Mouse (Mus musculus) erythroid progenitor cell, adult 5-6 weeks (primary cell): Measurements from ENCODE around the gene Relch. TPM values are rescaled to one million over a fixed set of nuclear protein-coding genes. Genes with fewer than 3 reads are reported as not detected.
"Not testable (repeated sequence)": the region's sequence is repeated elsewhere in the genome, so short reads cannot be mapped to it uniquely, and the experiment has no call there.

Experiments
- ATAC-seq: replicated peaks from 2 replicates; pipeline ENCODE4 v1.8.0; 2016; ENCODE audit warnings: moderate number of reproducible peaks, mild to moderate bottlenecking, moderate TSS enrichment, inconsistent platforms; ENCODE audit not compliant: poor library complexity, low FRiP score, severe bottlenecking
- total RNA-seq, 2 experiments: library from RNA; stranded (forward) in 1 of 2; stranded (reverse) in 1 of 2; fragments of 150-400 nt in 1 of 2; fragments of 186-747, 209-891 nt in 1 of 2; gene quantifications; 2 replicates each; pipeline versions ENCODE4 v1.2.3 to v1.2.4; 2015 to 2017; ENCODE audit warnings: low replicate concordance in 2 of 2

Gene Relch
- total RNA-seq (2015; ENCODE audit: low replicate concordance) (69.2 and 70.4 TPM in 2 replicates), total RNA-seq (2017; ENCODE audit: low replicate concordance) (36.8 and 73.9 TPM in 2 replicates)

DNA sequence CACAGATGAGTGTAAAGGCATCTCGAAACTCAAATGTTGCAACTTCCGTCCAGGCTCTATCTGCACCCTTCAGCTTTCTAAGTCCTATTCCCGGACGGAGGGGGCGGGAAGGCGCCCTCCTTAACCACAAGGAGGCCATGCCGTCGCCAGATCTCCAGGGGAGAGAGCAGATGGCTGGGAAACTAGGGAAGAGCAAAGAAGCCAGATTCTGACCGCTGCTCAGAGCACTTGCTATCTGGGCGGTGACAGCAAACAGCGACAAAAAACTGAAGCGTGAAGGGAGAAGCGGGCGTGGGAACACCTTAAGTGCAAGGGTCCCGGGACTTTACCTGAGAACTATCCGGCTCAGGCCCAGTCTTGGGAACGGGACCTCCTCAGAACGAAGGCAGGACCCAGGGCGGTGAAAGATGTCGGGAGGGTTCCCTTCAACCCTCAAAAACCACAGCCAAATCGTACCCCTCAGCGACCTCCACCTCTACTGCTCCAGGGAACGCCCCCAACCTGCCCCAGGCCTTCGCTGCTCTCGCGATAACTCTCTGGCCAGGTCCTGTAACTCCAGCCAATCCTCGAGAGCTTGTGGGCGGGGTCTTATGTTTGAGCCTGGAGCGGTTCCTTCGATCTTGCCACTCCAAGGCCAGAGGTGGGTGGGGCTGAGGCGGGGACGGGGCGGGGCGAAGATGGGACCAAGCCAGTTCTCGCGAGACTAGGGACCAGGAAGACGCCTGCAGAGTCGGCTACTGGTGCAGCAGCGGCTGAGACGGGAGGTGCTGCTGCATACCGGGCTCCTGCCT, at the start of gene Relch, which contains the start of gene Pign:
Gene Relch, plus strand, starts transcription at position 691 of the 791 bp plus-strand sequence.
Gene Pign, minus strand, starts transcription at position 507 of the 791 bp plus-strand sequence.
- peak; percentile 92 for ATAC-seq

DNA sequence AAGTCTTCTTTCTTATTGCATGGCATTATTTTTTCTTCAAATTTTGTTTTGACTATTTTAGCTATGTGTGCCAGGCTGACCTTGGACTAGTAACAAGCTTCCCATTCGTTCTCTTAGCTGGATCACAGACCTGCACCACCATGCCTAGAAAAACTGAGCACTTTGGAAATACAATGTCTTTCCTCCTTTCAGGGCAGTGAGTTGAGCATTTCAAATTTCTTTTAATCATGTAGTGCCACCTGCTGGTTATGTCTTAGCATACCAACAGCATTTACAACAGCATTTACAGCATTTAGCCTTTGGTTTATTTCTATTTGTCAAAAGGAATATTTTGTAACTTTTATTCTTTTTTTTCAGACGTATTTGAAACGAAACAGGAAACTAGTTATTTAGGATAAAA, 33.2 kb upstream of the Relch start:
- no peak for ATAC-seq

GRCm38 (mm10) chr1:105644093-105644492, 19.6 kb upstream of the Relch start:
- ATAC-seq, result no peak

GRCm38 (mm10) chr1:105650650-105651049, 13.0 kb upstream of the Relch start:
- no peak for ATAC-seq

DNA sequence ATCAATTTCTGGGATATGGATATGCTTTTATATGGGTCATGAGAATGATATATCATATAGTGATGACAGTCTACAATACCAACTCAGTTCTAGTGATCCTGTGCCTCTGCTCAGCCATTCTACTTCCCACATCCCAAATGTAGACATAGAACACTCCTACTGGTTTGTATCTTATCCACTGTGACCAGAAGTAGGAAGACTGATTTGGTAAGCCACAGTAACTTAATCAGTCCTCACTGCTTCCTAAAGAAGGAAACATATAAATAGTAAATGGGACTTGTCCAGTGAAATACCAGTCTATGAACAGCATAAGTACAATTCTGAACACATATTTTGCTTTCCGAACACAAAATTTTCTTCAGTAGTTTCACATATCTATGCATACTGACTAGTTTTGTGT, 9.7 kb upstream of the Relch start:
- ATAC-seq, result no peak

DNA sequence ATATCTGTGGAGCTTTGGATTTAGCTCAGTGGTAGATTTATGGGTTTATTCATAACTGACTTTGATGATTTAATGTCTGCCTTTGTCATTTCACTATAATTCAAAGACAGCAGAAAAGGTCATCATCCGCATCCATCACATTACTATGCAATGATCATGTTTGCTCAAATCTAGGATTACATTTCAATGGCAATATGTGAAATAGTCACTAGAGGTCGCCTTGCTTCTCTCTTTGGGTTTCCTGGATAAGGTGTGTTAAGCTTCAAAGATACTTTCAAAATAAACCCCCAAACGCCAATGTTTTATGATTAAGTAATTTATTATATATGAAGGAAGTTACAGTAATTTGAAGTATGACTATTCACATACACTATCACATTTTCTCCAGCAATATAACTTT, 3.6 kb upstream of the Relch start:
- no peak for ATAC-seq

- peak; percentile 5 for ATAC-seq
These were observed 866 bp upstream of the Relch start for GRCm38 (mm10) chr1:105662820-105663170.

DNA sequence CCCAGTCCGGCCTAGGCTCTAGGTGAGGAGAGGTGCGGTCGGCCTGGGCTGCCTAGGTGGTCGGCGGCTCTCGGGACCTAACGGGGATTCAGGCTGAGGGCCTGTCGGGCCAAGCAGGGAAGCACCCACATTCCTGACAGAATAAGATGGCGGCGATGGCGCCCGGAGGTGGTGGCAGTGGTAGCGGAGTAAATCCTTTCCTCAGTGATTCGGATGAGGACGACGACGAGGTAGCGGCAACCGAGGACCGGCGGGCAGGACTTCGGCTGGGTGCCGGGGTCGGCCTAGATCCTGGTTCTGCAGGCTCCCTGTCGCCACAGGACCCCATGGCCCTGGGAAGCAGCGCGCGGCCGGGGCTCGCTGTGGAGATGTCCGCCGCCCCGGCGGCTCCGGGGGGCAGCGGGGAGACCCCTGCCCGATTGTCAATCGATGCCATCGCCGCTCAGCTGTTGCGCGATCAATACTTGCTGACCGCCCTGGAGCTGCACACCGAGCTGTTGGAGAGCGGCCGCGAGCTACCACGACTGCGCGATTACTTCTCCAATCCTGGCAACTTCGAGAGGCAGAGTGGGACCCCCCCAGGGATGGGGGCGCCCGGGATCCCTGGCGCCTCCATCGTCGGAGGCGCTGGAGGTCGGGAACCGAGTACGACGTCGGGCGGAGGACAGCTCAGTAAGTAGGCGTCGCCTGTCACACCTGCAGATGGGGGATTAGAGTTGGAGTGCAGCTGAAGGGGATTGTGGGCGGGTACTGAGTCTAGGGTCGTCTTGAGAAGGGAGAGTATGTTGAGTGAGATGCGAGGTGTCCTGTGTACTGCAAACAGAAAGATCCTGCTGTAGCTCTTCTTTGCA, 526 bp downstream of the Relch start:
- peak; percentile 17; the same call in 1 of the 2 replicates for ATAC-seq

GRCm38 (mm10) chr1:105669700-105670099, 6.0 kb downstream of the Relch start:
- no peak for ATAC-seq

- no peak for ATAC-seq
These were observed 11.1 kb downstream of the Relch start for GRCm38 (mm10) chr1:105674763-105675162.

DNA sequence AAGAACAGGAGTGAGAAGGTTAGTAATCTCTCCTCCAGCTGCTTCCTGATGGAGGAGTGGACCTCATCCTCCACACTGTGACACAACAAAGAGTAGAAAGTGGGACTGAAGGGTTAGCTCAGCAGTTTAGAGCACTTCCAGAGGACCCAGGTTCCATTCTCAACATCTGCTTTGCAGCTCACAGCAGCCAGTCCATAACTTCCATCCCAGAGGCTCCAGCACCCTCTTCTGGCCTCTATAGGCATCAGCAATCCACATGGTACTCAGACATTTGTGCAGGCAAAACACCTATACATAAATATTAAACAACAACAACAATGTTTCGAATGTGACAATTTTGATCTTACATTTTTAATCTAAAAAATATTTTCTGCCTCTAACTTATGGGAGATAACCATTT, 16.9 kb downstream of the Relch start:
- peak; percentile 65; the same call in 1 of the 2 replicates for ATAC-seq

- no peak for ATAC-seq
These were observed 21.8 kb downstream of the Relch start for GRCm38 (mm10) chr1:105685501-105685900.

DNA sequence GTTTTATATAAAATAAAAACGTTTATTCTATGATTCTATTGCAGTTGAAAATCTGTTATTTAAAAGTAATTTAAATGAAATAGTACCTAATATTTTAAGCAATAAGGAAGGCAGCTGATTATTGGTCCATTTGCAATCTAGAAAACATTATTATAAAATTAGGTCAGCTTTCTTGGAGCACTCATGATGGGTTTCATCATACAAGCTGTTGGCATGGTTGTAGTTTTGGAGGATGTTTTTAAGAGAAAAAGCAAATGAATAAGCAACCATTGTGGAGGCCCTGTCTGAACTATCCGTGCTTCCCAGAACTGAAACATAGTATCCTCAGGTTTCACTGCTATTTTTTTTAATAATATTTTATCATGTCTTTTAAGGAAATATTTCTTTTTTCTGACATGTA, 31.9 kb downstream of the Relch start:
- ATAC-seq, result no peak

- ATAC-seq, result no peak
These were observed 37.4 kb downstream of the Relch start for GRCm38 (mm10) chr1:105700984-105701530.

- no peak for ATAC-seq
These were observed 45.8 kb downstream of the Relch start for GRCm38 (mm10) chr1:105709415-105709814.

GRCm38 (mm10) chr1:105711227-105711626, 47.6 kb downstream of the Relch start:
- ATAC-seq, result no peak

DNA sequence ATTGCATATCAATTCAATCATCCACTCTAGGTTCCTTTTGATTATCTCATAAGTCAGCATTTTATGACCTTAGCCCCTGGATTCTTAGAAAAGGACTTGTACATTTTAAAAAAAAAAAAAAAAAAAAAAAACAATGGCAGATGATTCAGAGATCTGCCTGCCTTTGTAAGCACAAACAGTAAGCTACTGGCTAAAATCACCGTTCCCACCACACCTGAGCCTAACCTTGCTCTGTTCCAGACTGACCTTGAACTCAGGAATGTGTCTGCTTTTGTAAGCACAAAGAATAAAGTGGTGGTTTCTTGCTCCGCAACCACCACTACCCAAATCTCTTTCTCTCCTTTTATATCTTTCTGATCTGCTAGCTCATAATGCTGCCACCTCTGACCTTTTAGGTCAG, 49.2 kb downstream of the Relch start:
- no peak for ATAC-seq

GRCm38 (mm10) chr1:105718358-105718757, 54.7 kb downstream of the Relch start:
- no peak for ATAC-seq

DNA sequence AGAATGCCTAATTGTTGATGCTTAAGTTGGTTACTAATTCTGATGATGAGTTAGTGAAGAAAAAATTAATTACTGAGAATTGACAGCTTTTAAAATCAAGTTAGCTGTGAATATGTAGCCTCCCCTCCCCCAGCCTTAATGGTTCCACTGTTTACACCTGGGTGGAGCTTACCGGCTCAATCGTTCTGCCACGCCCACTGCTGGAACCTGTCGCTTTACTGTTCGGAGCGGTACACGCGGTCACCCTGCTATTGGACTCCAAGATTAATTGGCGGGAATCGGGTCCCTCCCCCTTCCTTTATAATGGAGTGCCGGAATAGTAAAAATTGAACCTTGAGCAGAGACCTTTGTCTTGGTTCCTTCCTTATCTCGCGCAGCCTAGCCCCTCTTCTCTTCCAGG, 65.6 kb downstream of the Relch start:
- ATAC-seq, result not testable (repeated sequence)

DNA sequence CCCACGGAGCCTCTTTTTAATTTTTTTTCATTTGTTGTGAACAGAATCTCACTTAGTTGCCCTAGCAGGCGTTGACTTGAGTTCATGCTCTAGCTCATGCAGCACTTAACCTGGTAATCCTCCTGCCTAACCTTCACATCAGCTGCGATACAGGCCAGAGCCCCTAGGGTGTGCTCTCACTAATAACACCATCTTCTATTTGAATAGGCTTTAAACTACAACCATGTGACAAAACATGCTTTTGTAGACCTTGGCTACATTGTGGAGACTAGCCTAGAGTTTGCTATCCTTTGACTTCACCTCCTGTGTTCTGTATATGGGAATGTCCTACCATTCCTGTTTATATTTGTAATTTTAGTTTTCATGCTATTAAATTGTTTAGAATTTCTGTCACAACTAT, 71.7 kb downstream of the Relch start:
- ATAC-seq, result peak; percentile 52; the same call in 1 of the 2 replicates
